Mouse (Mus musculus) erythroblast, embryonic 14.5 days (primary cell): Measurements from ENCODE around the gene Tmem8b.

Experiments used
- GATA1 ChIP-seq: IDR thresholded peaks from 2 replicates; pipeline ENCODE4 v1.6.1; 2012; ENCODE audit warnings: low read length, inconsistent platforms, mixed read lengths
- TAL1 ChIP-seq: IDR thresholded peaks from 3 replicates; pipeline ENCODE4 v1.6.1; 2012; ENCODE audit warnings: low read length, inconsistent platforms, mixed read lengths

GRCm38 (mm10) chr4:43720491-43721228 lies 51.9 kb downstream of the Tmem8b start:
- no peak for TF ChIP-seq TAL1
- no peak for TF ChIP-seq GATA1
